Mouse (Mus musculus): ENCODE results near the gene Cmklr1.

DNA sequence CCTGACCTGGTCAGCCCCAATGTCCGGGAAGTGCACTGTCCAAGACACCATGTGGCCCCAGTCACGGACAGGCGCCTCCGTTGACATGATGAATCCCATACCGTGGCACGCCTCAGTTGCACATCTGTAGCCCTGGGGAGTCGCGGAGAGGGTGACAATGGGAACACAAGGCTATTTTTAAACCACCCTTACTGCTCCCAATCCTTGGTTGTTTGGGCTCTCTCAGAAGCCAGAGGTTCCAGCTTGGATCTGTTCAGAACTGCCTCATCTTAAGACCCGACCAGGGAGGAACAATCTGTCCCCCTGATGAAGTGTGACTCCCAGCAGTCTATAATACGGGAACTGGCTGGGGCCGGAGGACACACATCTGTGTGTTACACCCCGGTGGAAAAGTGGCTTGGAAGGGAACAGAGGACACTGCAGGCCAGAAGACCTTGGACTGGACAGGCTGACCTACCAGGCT lies 38.4 kb downstream of the Cmklr1 start:
- TF ChIP-seq CTCF (IDR thresholded peaks at IDR 0.05), result no peak
- TF ChIP-seq POLR2A (IDR thresholded peaks at IDR 0.05; ENCODE audit: insufficient read depth, low read depth, low read length), result no peak
